Mouse (Mus musculus): Measurements from ENCODE around the gene Zeb2.
"Not testable (repeated sequence)": the region's sequence is repeated elsewhere in the genome, so short reads cannot be mapped to it uniquely, and the experiment has no call there.

Zeb2 gene

DNA sequence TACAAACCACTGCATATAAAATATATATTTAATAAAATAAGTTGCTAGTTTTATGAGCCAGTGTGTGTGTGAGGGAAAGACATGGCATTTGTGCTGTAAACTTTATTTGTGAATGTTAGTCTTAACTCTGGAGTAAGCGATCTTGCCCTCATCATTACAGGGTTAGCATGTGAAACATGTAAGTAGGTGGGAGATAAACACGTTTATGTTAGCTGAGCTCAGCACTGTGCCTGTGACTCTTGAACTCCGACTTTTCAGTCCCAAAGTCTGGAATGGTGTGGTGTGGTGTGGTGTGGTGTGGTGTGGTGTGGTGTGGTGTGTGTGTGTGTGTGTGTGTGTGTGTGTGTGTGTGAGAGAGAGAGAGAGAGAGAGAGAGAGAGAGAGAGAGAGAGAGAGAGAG, 5.6 kb downstream of the Zeb2 start:
- DNase-seq: not testable (repeated sequence)

GRCm38 (mm10) chr2:45110757-45111411, 6.3 kb downstream of the Zeb2 start:
- peak; percentile 82 for DNase-seq

GRCm38 (mm10) chr2:45109951-45110756, 7.0 kb downstream of the Zeb2 start:
- DNase-seq: peak; percentile 79

GRCm38 (mm10) chr2:45109161-45109950, 7.8 kb downstream of the Zeb2 start:
- DNase-seq: peak; percentile 71

- DNase-seq: peak; percentile 72
Observed at GRCm38 (mm10) chr2:45108521-45109091, 8.6 kb downstream of the Zeb2 start.

- DNase-seq: no peak
Observed at GRCm38 (mm10) chr2:45107555-45107954, 9.6 kb downstream of the Zeb2 start.

DNA sequence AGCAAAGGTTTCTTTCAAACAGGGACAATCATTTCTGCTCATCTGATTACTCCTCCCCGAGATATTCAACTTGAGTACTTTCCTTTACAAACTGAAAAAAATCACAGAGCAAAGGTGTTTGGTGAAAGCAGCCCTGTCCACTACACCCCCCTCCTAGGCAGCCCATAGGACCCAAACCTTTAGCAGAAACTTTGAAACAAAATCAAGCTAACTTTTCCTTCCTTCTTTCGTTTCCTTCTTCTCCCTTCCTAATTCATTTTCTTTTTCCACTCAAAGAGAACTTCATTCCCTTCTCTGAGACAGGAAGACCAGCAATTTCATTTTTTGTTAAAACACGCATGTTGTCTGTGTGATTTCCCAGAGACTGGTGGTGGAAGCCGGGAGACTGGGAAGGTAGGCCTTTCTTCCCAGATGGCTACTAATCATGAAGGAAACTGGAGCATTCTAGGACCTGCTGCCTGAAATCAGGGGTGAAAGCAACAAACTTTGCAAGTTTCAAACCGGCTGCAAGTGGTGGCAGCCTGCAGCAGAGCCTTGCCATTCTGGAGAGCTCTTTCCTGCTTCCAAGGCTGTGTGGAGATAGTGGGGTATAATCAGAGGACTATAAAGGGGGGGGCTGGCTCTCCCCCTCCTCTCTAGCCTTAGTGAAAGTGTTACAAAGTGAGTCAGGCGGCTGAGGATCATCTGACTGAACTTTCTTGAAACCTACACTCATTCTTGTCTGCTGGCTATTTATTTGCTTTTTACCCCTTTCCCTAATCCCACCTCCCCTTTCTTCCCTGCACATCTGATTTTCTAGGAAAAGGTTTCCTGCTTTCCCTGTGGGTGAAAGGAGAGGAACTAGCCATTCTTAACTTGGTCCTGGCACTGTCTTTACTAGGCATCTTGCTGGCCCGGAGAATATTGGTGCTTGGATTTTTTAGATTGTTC, 11.0 kb downstream of the Zeb2 start:
- DNase-seq: no peak

GRCm38 (mm10) chr2:45105281-45105721, 11.9 kb downstream of the Zeb2 start:
- no peak for DNase-seq

- peak; percentile 57 for DNase-seq
Observed at GRCm38 (mm10) chr2:45104511-45105055, 12.6 kb downstream of the Zeb2 start.

- DNase-seq: no peak
Observed at GRCm38 (mm10) chr2:45104066-45104465, 13.1 kb downstream of the Zeb2 start.

GRCm38 (mm10) chr2:45103021-45103983, 13.9 kb downstream of the Zeb2 start:
- peak; percentile 85 for DNase-seq

- DNase-seq: no peak
Observed at GRCm38 (mm10) chr2:45102191-45102638, 15.0 kb downstream of the Zeb2 start.

DNA sequence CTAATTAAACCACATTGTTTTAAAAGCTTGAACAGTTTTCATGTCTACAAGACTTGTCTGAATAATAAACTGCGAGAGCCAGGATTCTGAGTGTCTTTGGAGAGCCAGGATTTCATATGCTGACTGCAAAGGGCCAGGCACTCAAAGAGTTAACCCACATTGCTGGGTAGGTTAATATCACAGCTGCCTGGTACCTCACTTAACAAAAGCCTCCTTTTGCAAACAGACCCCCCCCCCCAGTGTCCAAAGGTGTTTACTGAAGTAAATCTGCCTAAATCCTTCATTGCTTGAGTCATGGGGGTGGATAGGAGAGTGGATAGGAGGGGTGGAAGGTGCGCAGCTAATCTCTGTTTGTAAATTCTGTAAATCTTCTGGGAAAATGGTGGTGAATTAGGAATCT, 15.6 kb downstream of the Zeb2 start:
- no peak for DNase-seq

- DNase-seq: no peak
Observed at GRCm38 (mm10) chr2:45101040-45101439, 16.2 kb downstream of the Zeb2 start.

DNA sequence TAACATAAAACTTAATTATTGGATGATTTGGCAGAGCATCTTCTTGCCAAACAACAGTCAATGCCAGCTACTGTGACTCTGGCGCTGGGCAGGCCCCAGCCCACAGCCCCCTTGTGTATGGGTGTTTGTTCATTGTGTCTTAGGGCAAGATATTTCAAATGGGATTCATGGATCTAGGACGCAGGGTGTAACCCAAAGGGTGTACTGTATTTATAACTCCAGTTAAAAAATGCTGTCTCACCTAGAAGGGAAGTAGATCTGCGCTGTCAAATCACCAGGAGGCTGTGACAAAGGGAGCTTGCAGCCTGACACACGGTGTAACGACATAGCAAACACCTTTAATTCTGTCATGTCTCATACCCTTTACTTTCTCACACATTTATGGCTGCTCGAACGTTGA, 16.6 kb downstream of the Zeb2 start:
- DNase-seq: no peak

GRCm38 (mm10) chr2:45100017-45100416, 17.2 kb downstream of the Zeb2 start:
- no peak for DNase-seq

DNA sequence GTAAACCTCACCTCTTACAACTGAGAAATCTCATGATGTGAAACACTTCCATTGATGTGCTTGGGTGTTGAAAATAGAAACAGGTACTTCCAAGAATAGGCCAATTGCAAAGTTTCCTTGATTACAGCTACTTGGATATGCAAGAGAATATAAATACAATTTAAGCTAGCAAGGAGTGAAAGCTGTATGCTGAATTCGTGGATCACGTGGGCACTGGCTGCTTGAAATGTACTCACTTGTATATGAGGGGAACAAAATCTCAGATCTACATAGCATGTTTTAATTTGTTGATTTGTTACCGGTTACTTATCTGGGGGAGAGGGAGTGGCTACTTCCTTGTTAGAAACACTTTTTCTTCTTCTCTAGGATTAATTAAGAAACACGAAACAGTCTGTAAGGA, 18.1 kb downstream of the Zeb2 start:
- DNase-seq: no peak

GRCm38 (mm10) chr2:45097969-45098368, 19.2 kb downstream of the Zeb2 start:
- no peak for DNase-seq

DNA sequence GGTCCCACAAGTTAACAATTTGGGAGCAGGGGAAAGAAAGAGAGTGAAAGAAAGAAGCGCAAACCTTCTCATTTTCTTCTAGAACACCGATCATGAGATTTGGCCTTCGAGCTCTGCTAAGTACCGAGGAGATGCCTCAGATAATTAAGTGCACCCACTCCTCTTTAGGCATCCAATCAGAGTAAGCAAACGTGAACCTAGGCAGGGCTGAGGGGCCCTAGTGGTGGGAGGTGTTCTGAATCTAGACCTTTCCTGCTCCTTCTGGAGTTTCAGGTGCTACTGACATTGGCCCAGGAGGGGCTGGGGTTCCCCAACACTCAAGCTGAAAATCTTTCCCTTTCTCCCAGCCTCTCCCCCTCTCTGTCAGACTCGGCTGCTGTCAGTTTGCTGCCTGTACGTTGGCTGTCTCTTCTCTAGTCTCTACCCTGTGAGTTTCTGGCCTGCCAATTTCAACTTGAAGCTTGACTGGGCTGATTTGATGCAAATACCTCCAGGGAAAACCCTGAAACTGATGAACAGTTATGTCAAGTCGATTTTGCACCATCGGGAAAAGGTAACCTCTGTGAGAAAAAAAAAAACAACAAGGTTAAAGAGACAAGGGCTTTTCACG, 20.5 kb downstream of the Zeb2 start:
- peak; percentile 73 for DNase-seq

GRCm38 (mm10) chr2:45095825-45096224, 21.4 kb downstream of the Zeb2 start:
- no peak for DNase-seq

Measured in retina, postnatal 1 day (tissue).